Mouse (Mus musculus) megakaryocyte, embryonic 14.5 days (primary cell): Measurements from ENCODE around the gene Slc6a21.

Source experiments
- FLI1 ChIP-seq: IDR thresholded peaks from 2 replicates; pipeline ENCODE4 v1.6.1; 2012; ENCODE audit warnings: low read length, inconsistent platforms, mixed read lengths
- GATA1 ChIP-seq: IDR thresholded peaks from 3 replicates; pipeline ENCODE4 v1.6.1; 2012; ENCODE audit warnings: mixed read lengths, low read length, inconsistent platforms, borderline replicate concordance

- no peak for TF ChIP-seq GATA1
- TF ChIP-seq FLI1: no peak
These were observed 28.0 kb downstream of the Slc6a21 start for GRCm38 (mm10) chr7:45305275-45305674.
